In genomic region chr12:16873549-16873948, GRCm38 (mm10) we compare ENCODE assay signal across 10 mouse cellular contexts. TPM values are rescaled to one million over a fixed set of nuclear protein-coding genes. Genes with fewer than 3 reads are reported as not detected.
DNase-seq lines count a peak whose midpoint lies in the region; TF ChIP-seq lines count a peak whose summit lies in the region.
"Had no signal": no experiment of that assay in that cellular context is flagged by ENCODE, and none has a peak within 500 bp of the region (broad histone marks: within the 10 kb centered on the region; RNA-seq: fewer than 3 reads in every experiment).

No protein-coding gene starts in this region.

- TF ChIP-seq CTCF in gastrocnemius, adult 2 months (IDR thresholded peaks at IDR 0.05), result no peak

- no peak overlapping the region for H3K4me3 ChIP-seq in gastrocnemius, adult 2 months
- H3K4me3 ChIP-seq: embryonic facial prominence, embryonic 12.5 days; stomach, embryonic 15.5 days had no signal

- intact Hi-C loops in gastrocnemius, adult 2 months (cut with DNase I), result no loop called here
- intact Hi-C loops in left cerebral cortex, postnatal 10 days (cut with DNase I), result no loop called here

- peak overlapping the region; percentile 80 for H3K27ac ChIP-seq in gastrocnemius, adult 2 months
- H3K27ac ChIP-seq: embryonic facial prominence, embryonic 12.5 days; stomach, embryonic 15.5 days had no signal

- no peak for DNase-seq in gastrocnemius, adult 2 months
- DNase-seq in gastrocnemius, postnatal 10 days, result no peak
- DNase-seq in left cerebral cortex, adult 18-20 months (ENCODE audit: low spot score in 2 of 2), result peak; percentile 50 to 51
- no peak for DNase-seq in left cerebral cortex, postnatal 10 days (ENCODE audit: extremely low spot score in 1 of 2, low spot score in 2 of 2)
- DNase-seq in brain, adult 2 months (ENCODE audit: low read depth, low spot score), result peak; percentile 95
- peak; percentile 82 for DNase-seq in cerebellum, adult 9-11 months
- DNase-seq in thymus, adult 18-20 months, result no peak
- no peak for DNase-seq in testis, postnatal 14 days (ENCODE audit: low spot score)

RNA-seq across cellular contexts. Expression of gene Rock2, which starts 21.1 kb away (rescaled TPM):
- total RNA-seq in gastrocnemius, adult 2 months (2021), result 100 to 1,000 TPM in 1 of 2 experiments, 10 to 100 TPM in 1; 86.0 to 103 TPM
- total RNA-seq in gastrocnemius, postnatal 10 days (2021), result 100 to 1,000 TPM; 102 to 115 TPM
- total RNA-seq in left cerebral cortex, adult 18-20 months (2021), result 100 to 1,000 TPM; 148 to 161 TPM
- 10 to 100 TPM; 67.8 to 71.2 TPM for total RNA-seq in left cerebral cortex, postnatal 10 days (2021)

Comparison
In these comparisons a context has a peak if more than half of its experiments do, and no peak if none do; other contexts are left out.
1. DNase-seq: peak in left cerebral cortex, adult 18-20 months (2 of 2), brain, adult 2 months (single experiment) and cerebellum, adult 9-11 months (single experiment); none in gastrocnemius, adult 2 months (single experiment), gastrocnemius, postnatal 10 days (single experiment), left cerebral cortex, postnatal 10 days (0 of 2), thymus, adult 18-20 months (0 of 2) and testis, postnatal 14 days (single experiment).